Comparison of ENCODE assay signal across 18 mouse cellular contexts in the genomic region with DNA sequence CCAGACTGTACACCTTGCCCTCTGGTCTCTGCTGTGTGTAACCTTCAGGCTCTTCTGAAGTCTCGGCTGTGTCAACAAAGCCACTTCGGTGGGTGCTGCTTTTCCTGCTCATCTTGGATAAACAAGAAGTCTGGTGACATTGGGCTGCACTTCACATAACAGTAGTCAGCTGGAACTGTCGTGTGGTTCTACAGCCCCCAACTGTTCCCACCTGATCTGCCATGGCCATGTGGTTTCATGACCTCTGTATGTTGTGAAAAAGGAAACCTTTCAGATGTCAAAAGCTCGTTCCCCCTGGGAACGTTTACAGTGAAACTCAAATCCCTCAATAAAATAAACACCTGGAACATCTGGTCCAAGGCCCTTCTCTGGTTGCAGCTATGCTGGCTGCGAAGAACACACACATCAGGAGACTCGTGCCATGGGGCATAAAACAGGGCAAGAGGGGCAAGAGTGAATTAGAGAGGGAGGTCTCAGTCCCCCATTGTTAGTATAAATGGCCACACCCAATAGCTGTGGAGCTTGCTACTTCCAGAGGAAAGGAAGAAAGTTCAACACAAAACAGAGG.
DNase-seq lines count a peak whose midpoint lies in the region; ATAC-seq lines count a peak whose summit lies in the region.
"Had no signal": no experiment of that assay in that cellular context is flagged by ENCODE, and none has a peak within 500 bp of the region (broad histone marks: within the 10 kb centered on the region; RNA-seq: fewer than 3 reads in every experiment).

No protein-coding gene starts in this region.

- no peak overlapping the region for H3K9ac ChIP-seq in kidney, embryonic 14.5 days (ENCODE audit: low read depth, low read length)
- no peak overlapping the region for H3K9ac ChIP-seq in limb, embryonic 11.5 days (ENCODE audit: low read length)
- H3K9ac ChIP-seq: embryonic facial prominence, embryonic 12.5 days; forebrain, embryonic 15.5 days; heart, embryonic 12.5 days; hindbrain, embryonic 14.5 days had no signal

- no peaks in the 10 kb centered on the region for H3K9me3 ChIP-seq in kidney, embryonic 14.5 days (ENCODE audit: control insufficient read depth, low read length)
- H3K9me3 ChIP-seq in limb, embryonic 11.5 days (ENCODE audit: control insufficient read depth, low read length), result no peaks in the 10 kb centered on the region
- no peaks in the 10 kb centered on the region for H3K9me3 ChIP-seq in limb, embryonic 10.5 days (replicated peaks)
- H3K9me3 ChIP-seq: embryonic facial prominence, embryonic 12.5 days; forebrain, embryonic 15.5 days; heart, embryonic 12.5 days; hindbrain, embryonic 10.5 days had no signal

- no peaks in the 10 kb centered on the region for H3K4me1 ChIP-seq in kidney, embryonic 14.5 days (ENCODE audit: control insufficient read depth, insufficient read depth, low read length)
- H3K4me1 ChIP-seq in limb, embryonic 11.5 days (ENCODE audit: control insufficient read depth, insufficient read depth, low read length), result no peaks in the 10 kb centered on the region
- H3K4me1 ChIP-seq in limb, embryonic 10.5 days, result no peaks in the 10 kb centered on the region
- H3K4me1 ChIP-seq: embryonic facial prominence, embryonic 12.5 days; heart, embryonic 12.5 days; hindbrain, embryonic 10.5 days had no signal

- ATAC-seq in kidney, embryonic 14.5 days (ENCODE audit: low FRiP score, low TSS enrichment), result peak; percentile 64; the same call in 1 of the 2 replicates
- peak; percentile 67 for ATAC-seq in limb, embryonic 11.5 days (ENCODE audit: insufficient number of reproducible peaks, low FRiP score, low TSS enrichment, low read depth)
- ATAC-seq in megakaryocyte, adult 5-6 weeks (ENCODE audit: poor library complexity, severe bottlenecking), result no peak
- ATAC-seq: activated CD4-positive, CD25-positive, alpha-beta regulatory T cell, adult 4 months; forebrain, embryonic 15.5 days had no signal

- H3K4me3 ChIP-seq in kidney, embryonic 14.5 days (ENCODE audit: low read length), result no peak overlapping the region
- no peak overlapping the region for H3K4me3 ChIP-seq in limb, embryonic 11.5 days (ENCODE audit: low read depth, low read length)
- H3K4me3 ChIP-seq in limb, embryonic 10.5 days, result no peak overlapping the region
- H3K4me3 ChIP-seq: embryonic facial prominence, embryonic 12.5 days; forebrain, embryonic 15.5 days; heart, embryonic 12.5 days; hindbrain, embryonic 10.5 days had no signal

- no peak overlapping the region for H3K27ac ChIP-seq in kidney, embryonic 14.5 days (ENCODE audit: low read depth, low read length)
- no peak overlapping the region for H3K27ac ChIP-seq in limb, embryonic 11.5 days (replicated peaks; ENCODE audit: low read depth, low read length)
- H3K27ac ChIP-seq in limb, embryonic 10.5 days, result no peak overlapping the region
- H3K27ac ChIP-seq: embryonic facial prominence, embryonic 12.5 days; forebrain, embryonic 15.5 days; hindbrain, embryonic 10.5 days; hindbrain, embryonic 14.5 days had no signal

- H3K36me3 ChIP-seq in kidney, embryonic 14.5 days (ENCODE audit: control insufficient read depth, insufficient read depth, low read length), result no peaks in the 10 kb centered on the region
- H3K36me3 ChIP-seq in limb, embryonic 11.5 days (ENCODE audit: control insufficient read depth, insufficient read depth, low read length), result no peaks in the 10 kb centered on the region
- H3K36me3 ChIP-seq in limb, embryonic 10.5 days, result no peaks in the 10 kb centered on the region
- H3K36me3 ChIP-seq: embryonic facial prominence, embryonic 12.5 days; heart, embryonic 12.5 days; hindbrain, embryonic 10.5 days had no signal

- 19% methylated on average over 7 of the region's 7 CpGs for WGBS in kidney, embryonic 14.5 days
- 40% methylated on average over 7 of the region's 7 CpGs for WGBS in limb, embryonic 11.5 days
- WGBS in limb, embryonic 10.5 days, result 61% methylated on average over 7 of the region's 7 CpGs

- DNase-seq in kidney, postnatal 14 days, result no peak
- peak; percentile 29 for DNase-seq in limb, embryonic 11.5 days (ENCODE audit: low spot score)
- DNase-seq in limb, embryonic 10.5 days (ENCODE audit: low spot score), result no peak
- DNase-seq in forelimb bud, embryonic 11.5 days (ENCODE audit: low read depth, low spot score), result peak; percentile 62
- no peak for DNase-seq in natural killer cell, adult 2 months (ENCODE audit: low spot score in 2 of 2)
- DNase-seq: adrenal gland, postnatal 25 days; cerebellum, adult 18-20 months; cerebellum, adult 9-11 months; cerebellum, postnatal 36 days; gastrocnemius, postnatal 25 days had no signal

- H3K4me2 ChIP-seq in kidney, embryonic 14.5 days (replicated peaks; ENCODE audit: low read depth, low read length), result no peak overlapping the region
- H3K4me2 ChIP-seq in limb, embryonic 11.5 days (ENCODE audit: low read depth, severe bottlenecking), result no peak overlapping the region
- H3K4me2 ChIP-seq: embryonic facial prominence, embryonic 12.5 days; forebrain, embryonic 15.5 days; heart, embryonic 12.5 days; hindbrain, embryonic 14.5 days had no signal

- no peaks in the 10 kb centered on the region for H3K27me3 ChIP-seq in kidney, embryonic 14.5 days (ENCODE audit: control insufficient read depth, insufficient read depth, low read length)
- H3K27me3 ChIP-seq in limb, embryonic 11.5 days (ENCODE audit: control insufficient read depth, insufficient read depth, low read length), result no peaks in the 10 kb centered on the region
- H3K27me3 ChIP-seq in limb, embryonic 10.5 days (ENCODE audit: low read depth, poor library complexity, severe bottlenecking), result no peaks in the 10 kb centered on the region
- H3K27me3 ChIP-seq: embryonic facial prominence, embryonic 12.5 days; forebrain, embryonic 15.5 days; heart, embryonic 12.5 days had no signal

Comparison
In these comparisons a context has a peak if more than half of its experiments do, and no peak if none do; other contexts are left out.
1. DNase-seq: peak in limb, embryonic 11.5 days (single experiment) and forelimb bud, embryonic 11.5 days (single experiment); none in kidney, postnatal 14 days (single experiment), limb, embryonic 10.5 days (single experiment) and natural killer cell, adult 2 months (0 of 2).